Mouse (Mus musculus) heart, adult 8-10 months (tissue): Measurements from ENCODE around the gene Emd. TPM values are rescaled to one million over a fixed set of nuclear protein-coding genes. Genes with fewer than 3 reads are reported as not detected.
A peak's percentile ranks its signal among the peaks of the same experiment; 100 is the strongest.

Experiments used
- DNase-seq: peaks from one replicate; pipeline ENCODE4 v3.0.0; 2022; ENCODE audit warnings: low spot score
- microRNA-seq: library from miRNA; unstranded; fragments of <30 nt; microRNA quantifications from one replicate; pipeline ENCODE4 v1.2.0, GENCODE M21; 2022
- total RNA-seq, 4 experiments: library from RNA; stranded (reverse); gene quantifications; 2 replicates each; pipeline ENCODE4 v1.2.4; 2022

Gene Emd
- total RNA-seq, 4 experiments from 2014 or later: 31.5 to 38.2 (median 33.4) TPM

DNA sequence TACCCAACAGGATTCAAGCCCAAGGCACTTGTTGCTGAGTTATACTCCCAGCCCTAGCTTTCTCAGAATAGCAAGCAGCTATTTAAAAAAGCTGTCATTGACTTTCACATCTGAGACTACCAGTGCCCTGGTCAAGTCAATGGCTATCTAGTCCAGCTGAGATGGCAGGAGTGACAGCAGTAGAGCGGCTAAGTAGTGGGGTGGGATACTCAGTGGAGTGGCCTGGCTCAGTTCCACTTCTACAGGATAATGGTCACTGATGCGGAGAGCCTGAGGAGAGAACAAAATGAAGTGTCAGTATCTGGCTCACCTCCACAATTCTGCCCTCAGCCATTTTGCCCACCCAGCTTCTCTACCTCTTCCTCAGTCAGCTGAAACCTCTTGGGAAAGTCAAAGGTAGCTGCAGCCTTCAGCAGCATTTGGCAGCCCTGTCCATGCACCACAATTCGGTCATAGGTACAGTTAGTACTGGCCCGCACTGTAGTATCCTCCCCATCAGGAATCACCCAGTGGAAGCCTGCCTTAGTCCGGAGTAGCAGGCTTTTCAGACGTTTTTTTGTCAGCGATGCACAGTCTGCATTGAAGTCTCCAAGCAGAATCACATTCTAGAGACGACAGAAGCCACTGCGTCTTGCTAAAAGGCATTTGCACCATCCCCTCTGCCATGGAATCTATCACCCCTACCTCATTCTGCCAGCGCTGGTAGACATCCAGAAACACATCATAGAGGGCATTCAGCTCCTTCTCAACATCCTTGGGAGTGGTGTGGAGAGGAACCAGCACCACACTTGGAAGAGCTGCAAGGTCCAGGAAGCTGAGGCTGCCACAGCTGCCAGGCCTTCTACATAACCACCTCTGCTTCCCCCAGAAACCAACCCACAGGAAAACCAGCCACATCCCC lies 19.2 kb downstream of the Emd start:
- no peak for DNase-seq

DNA sequence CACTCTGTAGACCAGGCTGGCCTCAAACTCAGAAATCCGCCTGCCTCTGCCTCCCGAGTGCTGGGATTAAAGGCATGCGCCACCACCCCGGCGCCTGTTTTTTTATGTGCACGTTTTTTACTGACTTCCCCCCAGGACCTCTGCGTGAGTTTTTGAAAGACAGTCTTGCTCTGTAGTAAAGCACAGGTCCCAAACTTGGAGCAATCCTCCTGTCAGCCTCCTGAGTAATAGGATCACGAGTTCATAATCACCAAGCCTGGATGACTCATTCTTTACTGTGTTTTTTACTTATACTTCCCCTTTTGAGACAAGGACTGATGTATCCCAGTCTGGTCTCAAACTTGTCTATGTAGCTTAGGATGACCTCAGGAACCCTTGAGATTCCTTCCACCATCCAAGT lies 23.4 kb downstream of the Emd start:
- no peak for DNase-seq

DNA sequence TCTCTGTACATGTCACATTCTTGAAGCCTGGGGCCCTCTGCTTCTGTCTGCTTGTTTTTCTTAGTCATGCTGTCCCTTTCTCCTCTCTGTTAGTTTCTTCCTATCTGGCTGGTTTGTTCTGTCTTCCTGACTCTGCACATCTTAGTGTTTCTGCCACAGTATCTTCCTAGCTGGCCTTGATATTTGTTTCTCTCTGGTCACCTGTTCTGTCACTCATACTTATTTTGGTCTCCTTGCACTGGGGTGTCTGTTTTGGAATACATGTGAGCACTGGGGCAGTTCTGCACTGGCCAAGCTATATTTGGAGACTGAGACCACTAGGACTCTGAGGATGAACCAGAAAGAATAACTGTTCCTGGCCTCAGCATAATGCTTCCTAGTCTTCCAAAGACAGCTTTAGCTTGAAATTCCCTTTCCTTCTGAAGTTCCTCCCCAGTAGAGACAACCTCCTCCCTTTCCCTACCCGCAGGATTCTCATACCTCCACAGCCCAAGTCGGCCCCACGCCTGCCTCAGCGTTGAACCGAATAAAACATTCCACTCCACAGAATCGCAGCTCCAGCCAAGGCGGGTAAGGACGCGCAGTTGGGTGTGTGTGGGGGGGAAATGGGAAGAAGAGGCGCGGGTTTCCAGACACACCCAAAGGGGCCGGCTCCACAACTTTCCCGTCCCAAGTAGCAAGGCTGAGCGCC lies 26.7 kb downstream of the Emd start:
- DNase-seq: no peak

DNA sequence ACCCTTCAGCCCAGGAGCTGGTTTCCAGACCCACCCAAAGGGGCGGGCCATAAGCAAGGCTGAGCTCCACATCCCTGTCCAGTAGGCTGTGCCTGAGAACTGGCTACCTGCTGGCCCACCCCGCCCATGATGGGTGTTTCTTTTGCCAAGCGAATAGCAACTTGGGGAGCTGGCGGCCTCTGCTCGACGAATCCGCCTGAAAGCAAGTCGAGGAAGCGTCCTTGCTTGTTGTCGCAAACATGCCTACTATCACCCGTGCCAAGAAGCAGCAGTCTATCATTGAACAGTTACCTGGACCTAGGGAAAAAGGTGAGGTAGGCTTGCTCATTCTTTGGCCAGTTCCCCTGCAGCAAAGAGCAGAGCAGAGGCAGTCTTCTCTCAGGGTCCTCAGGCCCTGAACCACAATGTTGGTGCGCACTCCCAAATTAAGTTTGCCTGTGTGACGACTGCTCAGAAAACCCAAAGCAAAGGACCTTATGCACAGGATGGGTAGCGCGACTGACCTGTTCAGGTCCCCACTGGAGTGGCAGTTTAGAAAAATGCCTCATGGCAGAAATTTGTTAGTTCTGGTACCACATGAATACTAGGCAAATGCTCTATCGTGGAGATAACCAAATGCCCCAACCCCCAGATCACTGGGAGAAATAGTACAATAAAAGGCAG lies 27.4 kb downstream of the Emd start, which contains the start of the genes Taz and Dnase1l1:
Gene Taz (plus strand): TSS at position 181 of the 663 bp plus-strand sequence.
Gene Dnase1l1 (minus strand): TSS at position 606 of the 663 bp plus-strand sequence.
- DNase-seq: peak; percentile 84

DNA sequence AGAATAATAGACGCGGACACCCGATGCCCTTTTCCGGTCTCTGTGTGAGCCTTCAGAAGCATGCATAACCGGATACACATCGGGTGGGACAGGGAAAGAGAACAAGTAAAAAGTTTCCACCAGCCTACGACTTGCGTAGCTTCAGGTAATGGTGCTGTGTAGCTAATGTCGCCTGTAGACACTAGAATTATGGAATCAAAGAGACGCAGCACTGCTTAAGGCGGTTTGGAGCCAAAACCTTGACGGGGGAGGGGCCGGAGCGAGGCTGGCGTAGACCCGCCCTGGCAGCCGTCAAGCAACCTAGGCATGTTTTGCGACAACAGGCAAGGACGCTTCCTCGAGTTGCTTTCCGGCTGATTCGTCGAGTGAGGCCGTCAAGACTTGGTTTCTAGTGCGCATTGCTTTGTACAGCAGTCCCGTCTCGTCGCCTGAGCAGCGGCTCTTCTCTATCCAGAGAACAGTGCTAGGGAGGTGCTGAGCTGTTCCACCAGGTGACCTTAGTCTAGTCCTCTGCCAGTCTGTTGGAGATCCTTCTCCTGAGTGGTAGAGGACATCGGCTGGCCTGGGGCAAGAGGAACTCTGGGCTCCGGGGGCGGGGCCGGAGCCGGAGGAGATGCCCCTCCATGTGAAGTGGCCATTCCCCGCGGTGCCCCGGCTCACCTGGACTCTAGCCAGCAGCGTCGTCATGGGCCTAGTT lies 28.1 kb downstream of the Emd start:
- DNase-seq: peak; percentile 84

DNA sequence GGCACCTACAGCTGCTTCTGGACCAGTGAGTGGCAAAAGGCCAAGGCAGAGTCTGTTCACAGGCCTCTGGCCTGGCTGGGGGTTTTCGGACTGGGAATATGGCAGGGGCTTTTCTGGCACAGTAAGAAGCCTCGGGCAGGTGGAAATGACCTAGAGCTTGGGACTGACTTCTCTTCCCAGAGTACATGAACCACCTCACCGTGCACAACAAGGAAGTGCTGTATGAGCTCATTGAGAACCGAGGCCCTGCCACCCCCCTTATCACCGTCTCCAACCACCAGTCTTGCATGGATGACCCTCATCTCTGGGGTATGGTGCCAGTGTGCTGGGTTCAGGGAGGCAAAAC lies 28.6 kb downstream of the Emd start:
- no peak for DNase-seq

DNA sequence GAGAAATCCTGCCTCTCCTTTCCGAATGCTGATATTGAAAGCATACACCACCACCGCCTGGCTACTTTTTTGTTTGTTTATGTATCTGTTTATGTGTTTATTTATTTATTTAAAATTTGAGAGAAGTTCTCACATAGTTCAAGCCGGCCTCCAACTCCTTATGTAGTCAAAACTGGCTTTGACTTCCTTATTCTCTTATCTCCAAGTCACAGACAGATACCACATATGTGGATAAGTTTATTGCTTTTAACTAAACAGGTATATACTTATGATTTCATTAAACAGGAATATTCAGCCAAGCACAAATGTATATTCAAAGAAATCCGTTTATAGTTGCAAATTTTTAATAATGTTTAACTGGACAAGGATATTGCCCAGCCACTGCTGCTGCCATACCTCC lies 38.9 kb downstream of the Emd start:
- no peak for DNase-seq

DNA sequence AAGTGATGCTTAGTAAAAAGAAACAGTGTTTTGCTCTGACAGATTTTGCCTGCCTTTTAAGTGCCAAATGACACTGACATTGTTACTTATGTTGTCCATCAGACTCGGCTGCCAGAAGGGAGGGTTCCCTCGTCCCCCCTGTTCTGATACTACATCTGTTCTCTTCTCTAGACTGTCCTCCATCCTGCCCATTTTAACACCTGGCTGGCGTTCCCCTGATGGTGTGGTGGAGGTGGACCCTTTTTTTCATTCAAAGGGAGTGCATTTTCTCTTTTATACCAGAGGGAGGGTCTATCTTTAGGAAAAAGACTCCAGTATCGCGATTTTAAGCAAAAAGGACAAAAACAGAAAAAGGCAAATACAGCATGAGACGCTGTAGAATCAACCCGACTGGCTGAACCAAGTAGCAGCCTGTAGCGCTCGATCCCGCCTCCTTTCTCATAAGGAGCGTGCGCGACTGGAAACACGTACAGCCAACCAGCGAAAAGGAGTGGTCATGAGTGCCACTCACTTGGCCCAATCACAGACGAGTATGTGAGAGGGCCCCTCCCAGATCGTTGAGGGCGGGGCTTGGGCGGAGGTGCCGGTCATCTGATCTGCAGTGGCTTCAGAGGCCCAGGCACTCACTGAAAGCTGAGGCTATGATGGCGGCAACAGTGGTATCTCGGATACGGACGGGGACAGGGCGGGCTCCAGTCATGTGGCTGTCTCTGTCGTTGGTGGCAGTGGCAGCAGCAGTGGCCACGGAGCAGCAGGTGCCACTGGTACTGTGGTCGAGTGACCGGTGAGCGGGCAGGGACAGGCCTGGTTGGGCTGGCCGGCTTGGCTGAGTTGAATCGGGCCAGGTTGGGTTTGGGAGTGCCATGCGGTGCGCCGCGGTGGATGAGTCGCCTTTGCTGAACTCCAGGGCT lies 42.3 kb downstream of the Emd start, which contains the start of gene Atp6ap1:
Gene Atp6ap1 (plus strand): TSS at position 560 of the 911 bp plus-strand sequence.
- peak; percentile 95 for DNase-seq

DNA sequence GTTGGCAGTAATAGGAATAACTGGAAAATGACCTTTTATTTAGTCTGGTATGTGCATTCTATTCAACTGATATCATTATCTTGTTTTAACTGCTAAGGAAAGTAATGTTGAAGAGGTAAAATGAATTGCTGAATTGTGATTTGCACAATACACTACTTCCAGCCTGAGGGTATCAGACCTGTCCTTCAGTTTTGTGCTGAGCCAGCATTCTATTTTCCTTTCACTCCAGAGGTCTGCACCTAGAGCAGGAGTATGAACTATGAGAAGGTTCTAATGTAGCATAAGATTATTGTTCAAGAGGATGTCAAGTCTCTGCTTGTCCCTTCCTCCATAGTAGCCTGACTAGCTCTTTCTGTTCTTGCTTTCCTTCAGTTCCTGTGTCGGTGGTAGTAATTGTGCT lies 43.9 kb downstream of the Emd start:
- DNase-seq: no peak

DNA sequence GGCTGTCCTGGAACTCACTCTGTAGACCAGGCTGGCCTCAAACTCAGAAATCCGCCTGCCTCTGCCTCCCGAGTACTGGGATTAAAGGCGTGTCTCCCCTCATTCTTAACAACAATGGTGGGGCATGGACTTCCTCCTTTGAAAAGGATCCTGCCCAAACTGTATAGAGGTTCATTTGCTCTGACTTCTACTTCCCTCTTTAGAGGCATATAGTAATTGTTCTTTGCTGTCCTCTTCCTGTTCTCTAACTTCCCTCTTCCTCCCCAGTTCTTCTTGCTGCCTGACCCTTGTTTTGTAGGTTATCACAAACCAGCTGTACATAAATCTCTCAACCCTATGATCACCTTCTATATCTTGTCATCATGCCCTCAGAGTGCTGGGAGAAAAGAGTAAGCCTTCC lies 45.2 kb downstream of the Emd start:
- DNase-seq: no peak

DNA sequence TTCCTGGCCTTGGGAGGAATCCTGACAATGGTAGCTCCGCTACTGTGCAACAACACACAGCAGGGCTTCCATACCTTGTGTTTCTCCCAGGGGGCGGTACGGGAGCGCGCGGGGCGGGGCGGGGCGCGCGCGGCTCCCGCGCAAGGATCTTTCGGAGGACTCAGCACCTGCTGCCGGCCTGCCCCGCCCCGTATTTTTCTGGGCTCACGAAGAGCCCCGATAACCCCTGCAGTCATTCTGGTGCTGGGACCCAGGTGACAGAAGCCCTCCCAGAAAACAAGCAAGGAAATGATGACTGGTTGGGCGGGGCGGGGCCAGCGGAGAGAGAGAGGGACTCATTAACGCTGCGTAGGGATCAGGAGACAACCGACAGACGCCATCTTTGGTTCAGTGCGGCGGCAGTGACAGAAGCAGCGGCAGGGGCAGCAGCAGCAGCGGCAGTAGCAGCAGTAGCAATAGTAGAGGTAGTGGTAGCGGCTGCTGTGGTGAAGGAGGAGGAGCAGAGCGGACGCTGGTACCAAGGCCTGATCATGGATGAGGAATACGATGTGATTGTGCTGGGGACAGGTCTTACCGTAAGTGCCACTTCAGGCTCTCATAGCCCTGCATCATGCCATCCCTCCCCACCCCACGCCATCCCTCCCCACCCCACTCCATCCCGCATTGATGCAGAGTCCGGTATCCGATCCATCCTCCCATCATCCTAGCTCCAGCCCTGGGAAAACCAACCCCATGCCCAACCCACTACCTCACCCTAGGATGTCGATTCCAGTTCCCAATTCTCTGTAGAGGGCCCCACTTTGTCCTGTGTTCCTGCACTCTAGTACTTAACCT lies 50.6 kb downstream of the Emd start, which contains the start of gene Gdi1:
Gene Gdi1 (plus strand): TSS at position 132 of the 834 bp plus-strand sequence.
- DNase-seq: peak; percentile 68

Small RNA genes lying within 50 kb of the gene (microRNA-seq; reads per million reads assigned to microRNA genes)
- not detected for gene Mir7091

Other genes starting within 250 kb of the Emd start
- gene Irak1, start 230.8 kb upstream of the Emd start, total RNA-seq: 10 to 100 TPM; 56.3 to 66.4 (median 60.9) TPM
- not detected for gene Opn1mw, start 127.2 kb upstream of the Emd start, total RNA-seq
- 10 to 100 TPM; 25.3 to 36.9 (median 31.0) TPM for gene Mecp2, start 119.3 kb upstream of the Emd start, total RNA-seq
- not detected for gene Tex28, start 86.8 kb upstream of the Emd start, total RNA-seq
- not detected for gene Tktl1, start 77.4 kb upstream of the Emd start, total RNA-seq
- 10 to 100 TPM; 59.1 to 98.9 (median 79.2) TPM for gene Flna, start 4.9 kb upstream of the Emd start, total RNA-seq
- 100 to 1,000 TPM; 121 to 325 (median 211) TPM for gene Rpl10, start 16.1 kb downstream of the Emd start, total RNA-seq
- 10 to 100 TPM; 47.1 to 63.2 (median 49.8) TPM for gene Taz, start 27.2 kb downstream of the Emd start, total RNA-seq
- gene Dnase1l1, start 27.6 kb downstream of the Emd start, total RNA-seq: 10 to 100 TPM; 17.7 to 20.0 (median 18.3) TPM
- 100 to 1,000 TPM; 130 to 144 (median 138) TPM for gene Atp6ap1, start 42.4 kb downstream of the Emd start, total RNA-seq
- gene Gdi1, start 50.3 kb downstream of the Emd start, total RNA-seq: 10 to 100 TPM; 55.5 to 80.4 (median 71.0) TPM
- 10 to 100 TPM; 22.7 to 28.1 (median 25.8) TPM for gene Fam50a, start 58.3 kb downstream of the Emd start, total RNA-seq
- 1 to 10 TPM in 1 of 4 experiments, under 1 TPM in 3; 0.19 to 1.4 (median 0.73) TPM for gene Plxna3, start 74.4 kb downstream of the Emd start, total RNA-seq
- gene Lage3, start 98.9 kb downstream of the Emd start, total RNA-seq: 10 to 100 TPM; 24.0 to 33.2 (median 31.2) TPM
- 10 to 100 TPM; 74.3 to 82.5 (median 80.1) TPM for gene Ubl4a, start 118.5 kb downstream of the Emd start, total RNA-seq
- 1 to 10 TPM; 4.0 to 6.7 (median 5.8) TPM for gene Slc10a3, start 118.7 kb downstream of the Emd start, total RNA-seq
- gene Fam3a, start 138.6 kb downstream of the Emd start, total RNA-seq: 10 to 100 TPM; 14.7 to 20.0 (median 18.1) TPM
- 10 to 100 TPM; 46.2 to 56.3 (median 49.5) TPM for gene Ikbkg, start 138.6 kb downstream of the Emd start, total RNA-seq
- 1 to 10 TPM; 5.4 to 8.0 (median 5.8) TPM for gene G6pdx, start 174.5 kb downstream of the Emd start, total RNA-seq
- not detected for gene Gm6880, start 226.7 kb downstream of the Emd start, total RNA-seq